Mouse (Mus musculus): ENCODE results near the gene Olfr138.

Gene Olfr138

GRCm38 (mm10) chr17:38260735-38261134 lies at the start of gene Olfr138:
Gene Olfr138, plus strand, starts transcription at chr17:38261035.
- DNase-seq (ENCODE audit: low read depth), result no peak

DNA sequence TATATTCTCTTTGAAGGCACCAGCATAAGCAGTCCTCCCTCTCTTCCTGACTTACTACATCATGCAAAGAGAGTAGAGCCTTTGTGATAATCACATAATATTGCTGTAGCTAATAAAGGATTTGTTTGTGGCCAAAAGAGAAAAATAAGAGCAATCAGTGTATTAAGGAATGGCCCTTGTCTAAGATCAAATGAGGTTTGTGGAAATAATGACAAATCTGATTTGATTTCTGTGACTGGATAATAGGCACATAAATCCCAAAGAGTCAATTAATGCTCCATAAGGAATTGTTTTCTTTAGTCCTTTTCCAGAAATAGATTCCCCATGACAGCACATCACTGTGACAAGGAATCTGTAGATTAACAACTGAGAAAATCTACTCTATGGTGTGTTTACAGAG lies 46.6 kb downstream of the Olfr138 start, which contains the start of gene Olfr137:
Olfr137 (minus strand) TSS at position 101 of the 400 bp plus-strand sequence.
- no peak for DNase-seq (ENCODE audit: low read depth)
